Mouse (Mus musculus) cerebellum, postnatal 25 days (tissue): ENCODE measurements around the gene Bend5.

ENCODE experiments used
- DNase-seq, 2 experiments: peaks; one replicate each; pipeline ENCODE4 v3.0.0; 2021; ENCODE audit warnings: mixed read lengths in 2 of 2

The Bend5 gene

DNA sequence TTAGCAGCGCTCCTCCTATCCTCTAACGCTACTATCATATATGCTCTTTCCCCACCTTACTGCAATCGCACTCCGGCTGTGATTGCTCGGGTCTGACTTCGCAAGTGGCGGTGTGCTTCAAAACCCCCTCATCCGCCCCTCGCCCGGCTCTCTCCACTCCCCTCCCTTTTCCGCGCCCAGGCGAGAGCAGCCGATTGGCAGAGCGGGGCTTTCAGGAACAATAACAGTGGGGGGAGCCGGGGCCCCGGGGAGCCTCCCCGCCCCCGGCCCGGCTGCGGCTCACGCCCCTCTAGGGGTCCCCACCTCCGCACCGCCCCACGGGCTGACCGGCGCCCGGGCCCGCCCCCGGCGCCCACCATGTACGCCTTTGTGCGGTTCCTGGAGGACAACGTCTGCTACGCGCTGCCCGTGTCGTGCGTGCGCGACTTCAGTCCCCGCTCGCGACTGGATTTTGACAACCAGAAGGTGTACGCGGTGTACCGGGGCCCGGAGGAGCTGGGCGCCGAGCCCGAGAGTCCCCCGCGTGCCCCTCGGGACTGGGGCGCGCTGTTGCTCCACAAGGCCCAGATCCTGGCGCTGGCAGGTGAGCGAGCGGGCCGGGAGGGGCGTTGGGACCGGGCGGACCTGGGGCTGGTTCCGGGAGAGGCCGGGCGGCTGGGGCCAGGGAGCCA is at the start of gene Bend5:
TSS of gene Bend5 (plus strand) at position 189 of the 671 bp plus-strand sequence.
- peak; percentile 19 to 27 for DNase-seq

GRCm38 (mm10) chr4:111367771-111368170 is 47.0 kb upstream of the Bend5 start:
- DNase-seq, result no peak

GRCm38 (mm10) chr4:111377159-111377558 is 37.6 kb upstream of the Bend5 start:
- DNase-seq, result no peak

DNA sequence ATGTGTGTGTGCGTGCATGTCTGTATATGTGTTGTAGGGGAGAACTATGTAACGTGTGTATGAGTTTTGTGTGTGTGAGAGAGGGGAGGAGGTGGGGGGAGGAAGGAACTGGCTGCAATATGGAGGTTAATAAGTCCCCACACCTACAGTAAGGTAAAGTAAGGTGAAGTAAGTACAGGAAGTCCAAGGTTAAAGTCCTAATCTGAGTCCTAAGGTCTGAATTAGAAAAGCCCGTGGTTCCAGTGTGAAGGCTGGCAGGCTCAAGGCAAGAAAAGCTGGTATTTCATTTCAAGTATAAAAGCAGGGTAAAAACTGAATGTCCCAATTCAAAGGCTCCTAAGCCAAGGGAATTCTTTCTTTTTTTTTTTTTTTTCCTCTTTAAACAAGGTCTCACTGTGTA is 36.7 kb upstream of the Bend5 start:
- DNase-seq, result no peak

GRCm38 (mm10) chr4:111383101-111383500 is 31.7 kb upstream of the Bend5 start:
- no peak for DNase-seq

DNA sequence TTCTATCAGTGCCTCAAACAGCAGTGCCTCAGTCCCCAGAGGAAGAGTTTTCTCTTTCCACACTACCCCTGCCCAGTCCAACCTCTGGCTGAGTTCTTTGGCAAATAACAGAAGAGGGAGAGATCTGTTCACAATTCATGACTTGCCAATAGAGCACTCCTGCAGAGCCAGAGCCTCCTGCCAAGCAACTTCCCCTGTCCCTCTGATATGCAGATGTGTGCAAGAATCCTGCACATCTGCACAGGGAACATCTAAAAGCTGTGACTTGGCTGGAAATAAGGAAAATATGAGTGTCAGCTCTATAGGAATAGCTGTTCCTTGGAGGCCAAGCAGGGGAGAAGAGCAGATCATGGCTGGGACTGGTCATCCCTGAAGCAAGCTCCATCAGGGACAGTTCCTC is 24.1 kb upstream of the Bend5 start:
- no peak for DNase-seq

DNA sequence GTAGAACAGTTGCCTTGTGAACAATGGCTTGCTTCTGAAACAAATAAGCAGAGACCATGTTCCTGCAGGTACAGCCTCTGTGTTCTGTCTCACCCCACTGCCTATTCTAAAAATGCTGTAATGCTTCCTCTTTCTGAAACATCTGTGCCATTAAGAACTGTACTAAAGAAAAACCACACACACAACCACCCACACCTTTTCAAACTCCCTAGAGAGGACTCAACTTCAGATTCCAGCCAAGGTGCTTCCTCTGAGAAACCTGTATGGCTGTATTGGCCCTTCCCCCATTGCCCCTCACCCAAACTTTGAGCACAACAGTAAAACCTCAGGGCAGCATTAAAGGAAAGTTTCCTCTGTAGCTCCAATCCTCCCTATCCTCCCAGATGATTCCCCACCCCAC is 15.0 kb upstream of the Bend5 start:
- no peak for DNase-seq

DNA sequence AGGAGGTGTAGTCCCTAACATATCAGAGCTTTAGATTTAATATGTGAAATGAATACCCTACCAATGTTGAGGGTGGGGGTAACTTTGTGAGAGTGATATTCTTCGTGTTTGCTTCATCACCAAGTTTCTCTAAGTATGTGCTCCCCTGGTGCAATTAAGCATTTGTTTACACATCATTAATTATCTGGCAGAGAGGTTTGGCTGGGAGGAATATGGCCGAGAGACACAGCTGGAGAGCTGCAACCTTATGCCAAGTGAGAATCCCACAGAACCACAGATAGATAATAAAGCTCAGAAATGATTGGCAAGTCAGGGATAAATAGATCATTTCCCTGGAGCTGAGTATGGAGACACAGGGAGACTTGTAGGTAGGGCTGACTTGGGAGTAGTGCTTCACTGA is 14.1 kb upstream of the Bend5 start:
- DNase-seq, result no peak

DNA sequence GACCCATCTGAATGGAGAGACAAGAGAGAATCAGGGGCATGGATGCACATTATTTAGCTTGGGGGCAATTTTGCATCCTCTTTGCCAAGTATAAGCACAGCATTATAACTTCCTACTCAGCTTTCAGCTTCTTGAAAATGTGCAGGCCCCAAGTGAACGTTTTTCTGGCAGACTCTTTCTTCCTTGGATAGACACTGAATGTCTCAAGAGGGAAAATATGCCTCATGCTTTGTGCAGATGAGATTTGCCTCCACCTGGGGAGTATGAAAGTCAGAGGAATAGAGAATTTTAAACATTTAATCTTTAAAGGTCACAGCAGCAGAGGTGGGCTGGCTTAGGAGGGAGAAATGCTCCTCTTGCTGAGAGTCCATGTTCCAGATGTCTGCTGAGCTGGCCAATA is 11.6 kb upstream of the Bend5 start:
- no peak for DNase-seq

GRCm38 (mm10) chr4:111410731-111411130 is 4.1 kb upstream of the Bend5 start:
- no peak for DNase-seq

DNA sequence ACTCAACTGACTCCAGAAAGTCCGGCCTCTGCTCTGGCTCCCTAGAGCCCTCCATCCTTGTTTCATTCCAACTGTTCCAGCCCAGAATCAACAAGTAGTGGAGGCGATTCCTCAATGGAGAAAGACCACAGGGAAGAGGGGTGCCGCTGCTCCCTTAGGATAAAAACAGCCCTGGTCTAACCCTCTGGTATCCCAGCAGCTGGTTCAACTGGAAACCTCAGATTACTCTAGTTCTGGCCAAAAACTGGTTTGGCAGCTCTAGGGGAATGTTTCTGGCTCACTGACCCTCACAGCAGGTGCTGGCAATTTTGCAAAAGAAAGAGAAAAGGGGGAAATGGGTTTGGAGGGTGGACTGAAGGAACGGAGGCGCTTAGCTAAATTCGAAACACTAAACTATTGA is 407 bp upstream of the Bend5 start:
- DNase-seq, result peak; percentile 9 to 24

- no peak for DNase-seq
Observed at GRCm38 (mm10) chr4:111416126-111416525, 1.3 kb downstream of the Bend5 start.

- no peak for DNase-seq
Observed at GRCm38 (mm10) chr4:111416551-111416950, 1.7 kb downstream of the Bend5 start.

DNA sequence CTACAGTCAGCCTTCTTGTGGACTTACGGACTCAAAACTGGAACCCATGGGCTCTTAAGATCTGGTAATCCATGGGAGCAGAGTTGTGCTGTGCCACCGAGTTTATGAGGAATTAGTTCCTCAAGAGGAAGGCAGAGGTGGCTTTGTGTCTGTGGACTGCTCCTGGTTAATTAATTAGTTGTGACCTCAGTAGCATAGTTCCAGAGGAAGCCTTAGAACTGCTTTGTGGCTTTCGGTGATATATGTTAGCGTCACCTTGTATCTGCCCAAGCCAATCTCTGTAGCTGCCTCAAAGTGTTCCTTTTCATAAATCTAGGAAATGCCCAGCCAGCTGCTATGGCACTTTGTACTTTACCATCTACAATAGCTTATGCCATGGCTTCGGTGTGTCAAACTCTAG is 2.9 kb downstream of the Bend5 start:
- no peak for DNase-seq

- no peak for DNase-seq
Observed at GRCm38 (mm10) chr4:111419476-111419875, 4.7 kb downstream of the Bend5 start.

GRCm38 (mm10) chr4:111420031-111420430 is 5.2 kb downstream of the Bend5 start:
- DNase-seq, result no peak

DNA sequence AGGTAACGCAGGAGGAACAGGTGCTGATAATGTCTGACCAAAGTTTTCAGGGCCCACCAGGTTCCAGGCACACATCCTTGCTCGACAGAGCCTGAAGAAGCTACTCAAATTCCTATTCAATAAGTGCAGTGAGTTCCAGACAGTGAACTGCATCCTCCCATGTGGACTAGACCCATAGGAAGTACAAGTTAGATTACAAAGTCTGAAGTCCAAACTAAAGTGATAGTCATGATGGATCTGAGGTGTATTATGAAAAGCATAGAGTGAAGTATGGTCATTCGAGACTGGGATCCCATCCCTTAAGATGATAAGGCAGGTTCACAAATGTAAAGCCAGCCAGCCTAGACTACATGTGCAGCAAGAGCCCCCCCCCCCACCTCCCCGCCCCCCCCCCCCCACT is 6.1 kb downstream of the Bend5 start:
- no peak for DNase-seq

DNA sequence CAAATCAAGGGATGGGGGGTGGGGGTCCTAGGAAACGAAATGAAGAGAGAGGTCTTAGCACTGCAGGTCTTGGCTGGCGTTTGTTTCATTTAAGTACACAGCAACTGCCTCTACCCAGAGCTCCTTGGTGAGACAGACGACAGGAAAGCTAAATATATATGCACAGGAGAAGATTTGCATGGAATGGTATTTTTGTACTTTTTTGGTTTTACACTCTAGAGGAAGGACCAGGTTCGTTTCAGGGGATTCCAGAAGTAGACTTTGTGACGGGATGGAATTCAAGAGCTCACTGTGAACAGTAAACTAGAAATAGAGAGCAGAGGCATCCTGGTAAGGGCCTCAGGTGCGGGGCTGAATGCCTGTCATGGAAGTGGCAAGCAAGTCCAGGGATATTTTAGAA is 7.0 kb downstream of the Bend5 start:
- no peak for DNase-seq

DNA sequence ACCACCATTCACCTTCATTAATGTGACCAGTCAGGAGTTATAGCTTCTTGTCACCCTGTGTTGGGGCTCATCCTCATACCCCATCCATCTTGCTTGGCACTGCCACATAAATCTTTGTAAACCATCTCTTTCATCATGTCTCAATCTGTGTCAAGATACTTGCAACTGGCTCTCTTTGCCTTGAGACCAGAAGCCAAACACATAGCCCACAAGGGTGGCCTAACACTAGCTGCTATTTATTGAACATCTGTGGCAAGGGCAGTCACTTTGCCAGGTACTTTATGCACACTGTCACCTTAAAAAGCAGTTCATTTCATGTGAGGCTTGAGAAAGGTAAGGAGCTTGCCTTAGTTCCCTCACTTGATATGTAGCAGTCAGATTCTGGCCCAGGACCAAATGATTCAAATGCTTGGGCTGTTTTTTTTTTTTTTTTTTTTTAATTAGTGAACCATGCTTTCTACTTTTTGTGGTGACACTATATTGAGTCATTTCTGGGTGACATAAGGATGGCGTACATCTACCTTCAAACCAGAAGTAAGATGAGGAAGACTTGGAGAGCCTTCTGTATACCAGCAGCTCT is 9.7 kb downstream of the Bend5 start:
- no peak for DNase-seq

DNA sequence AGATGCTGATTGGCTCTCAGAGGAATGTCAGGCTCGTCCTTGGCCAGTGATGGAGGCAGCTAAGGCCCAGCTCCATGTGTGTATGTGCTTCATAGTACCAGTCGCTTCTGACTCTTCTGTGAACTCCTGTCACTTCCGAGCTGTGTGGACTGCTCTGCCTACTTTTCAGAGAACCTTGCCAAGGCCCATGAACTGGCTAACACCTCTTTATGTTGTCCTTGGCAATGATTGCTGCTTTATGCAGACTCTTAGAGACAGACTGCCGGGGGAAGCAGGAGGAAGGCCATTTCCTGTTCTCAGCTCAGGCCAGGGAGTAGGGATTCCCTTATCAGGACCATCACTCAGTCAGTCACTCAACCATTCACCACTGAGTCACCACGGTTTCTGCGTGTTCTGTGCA is 10.4 kb downstream of the Bend5 start:
- no peak for DNase-seq

DNA sequence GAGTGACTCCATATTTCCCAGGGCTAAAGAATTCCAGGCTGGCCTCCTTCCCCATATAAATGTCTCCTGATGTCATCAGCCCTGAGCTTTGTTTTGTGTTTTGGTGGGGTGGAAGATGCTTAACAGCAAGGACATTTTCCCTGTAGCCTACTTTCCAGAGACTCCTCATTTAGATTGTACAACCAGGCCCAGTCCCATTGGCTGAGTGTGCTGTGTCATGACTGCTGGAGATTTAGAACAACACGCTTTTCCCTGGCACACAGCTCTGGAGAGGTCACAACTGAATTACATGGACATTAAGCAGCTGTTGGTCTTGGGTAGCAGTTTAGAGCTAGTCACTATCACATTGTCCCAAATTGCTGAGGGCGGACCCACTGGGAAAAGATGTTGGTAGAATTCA is 16.4 kb downstream of the Bend5 start:
- no peak for DNase-seq

GRCm38 (mm10) chr4:111432013-111432412 is 17.2 kb downstream of the Bend5 start:
- no peak for DNase-seq

GRCm38 (mm10) chr4:111432417-111432816 is 17.6 kb downstream of the Bend5 start:
- DNase-seq, result no peak

- DNase-seq, result no peak
Observed at GRCm38 (mm10) chr4:111441709-111442108, 26.9 kb downstream of the Bend5 start.
